Mouse (Mus musculus): Measurements from ENCODE around the gene Crhr2. TPM values are rescaled to one million over a fixed set of nuclear protein-coding genes. Genes with fewer than 3 reads are reported as not detected.

The Crhr2 gene
- polyA plus RNA-seq, 1 experiment from 2014 or later = 1.5 TPM

GRCm38 (mm10) chr6:55065903-55066302 lies 66.9 kb downstream of the Crhr2 start:
- 87% methylated on average over 2 of the region's 2 CpGs for WGBS
- no peak for ATAC-seq (ENCODE audit: low FRiP score)
- Histone ChIP-seq H3K27ac (replicated peaks) (no peak overlapping the region), H3K4me1 (no peaks in the 10 kb centered on the region), H3K27me3 (replicated peaks) (no peaks in the 10 kb centered on the region), H3K4me3 (replicated peaks) (no peak overlapping the region), H3K4me2 (no peak overlapping the region), H3K36me3 (peaks cover 76% of the 10 kb centered on the region), H3K9ac (replicated peaks) (no peak overlapping the region), H3K9me3 (replicated peaks) (no peaks in the 10 kb centered on the region)

GRCm38 (mm10) chr6:55064477-55064827 lies 68.4 kb downstream of the Crhr2 start:
- peaks cover 85% of the 10 kb centered on the region for H3K36me3 ChIP-seq
- WGBS = 95% methylated on average over 7 of the region's 7 CpGs
- no peak for ATAC-seq (ENCODE audit: low FRiP score)

GRCm38 (mm10) chr6:55063793-55064476 lies 68.9 kb downstream of the Crhr2 start:
- no peak overlapping the region for H3K27ac ChIP-seq (replicated peaks)
- H3K4me1 ChIP-seq = no peaks in the 10 kb centered on the region
- 93% methylated on average over 9 of the region's 9 CpGs for WGBS
- no peak overlapping the region for H3K4me3 ChIP-seq (replicated peaks)
- ATAC-seq (ENCODE audit: low FRiP score) = no peak
- H3K36me3 ChIP-seq = peaks cover 86% of the 10 kb centered on the region
- no peak overlapping the region for H3K4me2 ChIP-seq
- no peaks in the 10 kb centered on the region for H3K9me3 ChIP-seq (replicated peaks)
- no peak overlapping the region for H3K9ac ChIP-seq (replicated peaks)
- no peaks in the 10 kb centered on the region for H3K27me3 ChIP-seq (replicated peaks)

More at GRCm38 (mm10) chr6:55064477-55064827, 68.4 kb downstream of the Crhr2 start:
- Histone ChIP-seq H3K9me3 (replicated peaks) (no peaks in the 10 kb centered on the region), H3K4me2 (no peak overlapping the region), H3K4me3 (replicated peaks) (no peak overlapping the region), H3K27me3 (replicated peaks) (no peaks in the 10 kb centered on the region), H3K4me1 (no peaks in the 10 kb centered on the region), H3K27ac (replicated peaks) (no peak overlapping the region), H3K9ac (replicated peaks) (no peak overlapping the region)

- Histone ChIP-seq H3K9me3 (replicated peaks) (no peaks in the 10 kb centered on the region), H3K36me3 (peaks cover 78% of the 10 kb centered on the region), H3K4me2 (no peak overlapping the region), H3K9ac (replicated peaks) (no peak overlapping the region), H3K4me1 (no peaks in the 10 kb centered on the region), H3K4me3 (replicated peaks) (no peak overlapping the region), H3K27ac (replicated peaks) (no peak overlapping the region), H3K27me3 (replicated peaks) (no peaks in the 10 kb centered on the region)
- peak; percentile 50; the same call in 1 of the 2 replicates for ATAC-seq (ENCODE audit: low FRiP score)
- WGBS = 45% methylated on average over 5 of the region's 5 CpGs
Measured at GRCm38 (mm10) chr6:55062200-55062599, 70.6 kb downstream of the Crhr2 start.

- 88% methylated on average over 11 of the region's 11 CpGs for WGBS
- H3K4me2 ChIP-seq = no peak overlapping the region
- H3K9me3 ChIP-seq (replicated peaks) = no peaks in the 10 kb centered on the region
- H3K9ac ChIP-seq (replicated peaks) = no peak overlapping the region
- no peak overlapping the region for H3K27ac ChIP-seq (replicated peaks)
- no peaks in the 10 kb centered on the region for H3K27me3 ChIP-seq (replicated peaks)
- no peaks in the 10 kb centered on the region for H3K4me1 ChIP-seq
- no peak for ATAC-seq (ENCODE audit: low FRiP score)
- no peak overlapping the region for H3K4me3 ChIP-seq (replicated peaks)
- H3K36me3 ChIP-seq = peaks cover 77% of the 10 kb centered on the region
Measured at GRCm38 (mm10) chr6:55061328-55061727, 71.5 kb downstream of the Crhr2 start.

- WGBS = 96% methylated on average over 7 of the region's 7 CpGs
- Histone ChIP-seq H3K4me1 (no peaks in the 10 kb centered on the region), H3K36me3 (peaks cover 77% of the 10 kb centered on the region), H3K27ac (replicated peaks) (no peak overlapping the region), H3K9ac (replicated peaks) (no peak overlapping the region), H3K4me3 (replicated peaks) (no peak overlapping the region), H3K27me3 (replicated peaks) (no peaks in the 10 kb centered on the region), H3K4me2 (no peak overlapping the region), H3K9me3 (replicated peaks) (no peaks in the 10 kb centered on the region)
- no peak for ATAC-seq (ENCODE audit: low FRiP score)
Measured at GRCm38 (mm10) chr6:55060241-55060825, 72.5 kb downstream of the Crhr2 start.

GRCm38 (mm10) chr6:55057427-55057826 lies 75.4 kb downstream of the Crhr2 start:
- no peak for ATAC-seq (ENCODE audit: low FRiP score)
- Histone ChIP-seq H3K4me2 (no peak overlapping the region), H3K9ac (replicated peaks) (no peak overlapping the region), H3K4me1 (no peaks in the 10 kb centered on the region), H3K9me3 (replicated peaks) (no peaks in the 10 kb centered on the region), H3K4me3 (replicated peaks) (no peak overlapping the region), H3K36me3 (peaks cover 79% of the 10 kb centered on the region), H3K27me3 (replicated peaks) (no peaks in the 10 kb centered on the region), H3K27ac (replicated peaks) (no peak overlapping the region)
- WGBS = 93% methylated on average over 3 of the region's 3 CpGs

GRCm38 (mm10) chr6:55054491-55054890 lies 78.3 kb downstream of the Crhr2 start:
- no peak overlapping the region for H3K4me3 ChIP-seq (replicated peaks)
- H3K27me3 ChIP-seq (replicated peaks) = no peaks in the 10 kb centered on the region
- peaks cover 72% of the 10 kb centered on the region for H3K36me3 ChIP-seq
- no peak for ATAC-seq (ENCODE audit: low FRiP score)
- H3K4me2 ChIP-seq = no peak overlapping the region
- WGBS = 92% methylated on average over 4 of the region's 4 CpGs
- no peaks in the 10 kb centered on the region for H3K9me3 ChIP-seq (replicated peaks)
- H3K4me1 ChIP-seq = no peaks in the 10 kb centered on the region
- no peak overlapping the region for H3K27ac ChIP-seq (replicated peaks)
- H3K9ac ChIP-seq (replicated peaks) = no peak overlapping the region

- H3K4me2 ChIP-seq = no peak overlapping the region
- peaks cover 13% of the 10 kb centered on the region for H3K4me1 ChIP-seq
- H3K9me3 ChIP-seq (replicated peaks) = no peaks in the 10 kb centered on the region
- H3K9ac ChIP-seq (replicated peaks) = no peak overlapping the region
- 92% methylated on average over 10 of the region's 10 CpGs for WGBS
- no peak overlapping the region for H3K27ac ChIP-seq (replicated peaks)
- no peak overlapping the region for H3K4me3 ChIP-seq (replicated peaks)
- H3K36me3 ChIP-seq = peaks cover 52% of the 10 kb centered on the region
- no peak for ATAC-seq (ENCODE audit: low FRiP score)
- no peaks in the 10 kb centered on the region for H3K27me3 ChIP-seq (replicated peaks)
Measured at GRCm38 (mm10) chr6:55049186-55049585, 83.6 kb downstream of the Crhr2 start.

- no peaks in the 10 kb centered on the region for H3K9me3 ChIP-seq (replicated peaks)
- no peaks in the 10 kb centered on the region for H3K27me3 ChIP-seq (replicated peaks)
- H3K4me3 ChIP-seq (replicated peaks) = no peak overlapping the region
- H3K9ac ChIP-seq (replicated peaks) = no peak overlapping the region
- peaks cover 23% of the 10 kb centered on the region for H3K36me3 ChIP-seq
- whole genome bisulfite sequencing = 53% methylated on average over 1 of the region's 1 CpGs
- H3K4me2 ChIP-seq = no peak overlapping the region
- ATAC-seq (ENCODE audit: low FRiP score) = no peak
- no peak overlapping the region for H3K27ac ChIP-seq (replicated peaks)
- H3K4me1 ChIP-seq = peaks cover 33% of the 10 kb centered on the region
Measured at GRCm38 (mm10) chr6:55045326-55045725, 87.5 kb downstream of the Crhr2 start.

- no peak overlapping the region for H3K27ac ChIP-seq (replicated peaks)
- no peak overlapping the region for H3K9ac ChIP-seq (replicated peaks)
- peaks cover 39% of the 10 kb centered on the region for H3K4me1 ChIP-seq
- no peak for ATAC-seq (ENCODE audit: low FRiP score)
- no peak overlapping the region for H3K4me2 ChIP-seq
- H3K27me3 ChIP-seq (replicated peaks) = no peaks in the 10 kb centered on the region
- no peak overlapping the region for H3K4me3 ChIP-seq (replicated peaks)
- peaks cover 20% of the 10 kb centered on the region for H3K36me3 ChIP-seq
- H3K9me3 ChIP-seq (replicated peaks) = no peaks in the 10 kb centered on the region
- 43% methylated on average over 5 of the region's 5 CpGs for WGBS
Measured at GRCm38 (mm10) chr6:55044542-55044941, 88.3 kb downstream of the Crhr2 start.

- H3K27me3 ChIP-seq (replicated peaks) = no peaks in the 10 kb centered on the region
- no peak overlapping the region for H3K27ac ChIP-seq (replicated peaks)
- peaks cover 13% of the 10 kb centered on the region for H3K36me3 ChIP-seq
- 81% methylated on average over 8 of the region's 8 CpGs for WGBS
- no peak overlapping the region for H3K4me3 ChIP-seq (replicated peaks)
- H3K4me2 ChIP-seq = no peak overlapping the region
- no peak for ATAC-seq (ENCODE audit: low FRiP score)
- H3K9ac ChIP-seq (replicated peaks) = no peak overlapping the region
- H3K9me3 ChIP-seq (replicated peaks) = no peaks in the 10 kb centered on the region
- H3K4me1 ChIP-seq = peaks cover 48% of the 10 kb centered on the region
Measured at GRCm38 (mm10) chr6:55043206-55043605, 89.6 kb downstream of the Crhr2 start.

All from neural tube, embryonic 15.5 days (tissue).